Mouse (Mus musculus) liver, postnatal 0 days (tissue): ENCODE measurements around the gene Pin1. TPM values are rescaled to one million over a fixed set of nuclear protein-coding genes. Genes with fewer than 3 reads are reported as not detected.

Source experiments
- ATAC-seq: fragments of 200-750 bp; cut with Nextera tagmentation; 2 replicates; pipeline ENCODE4 v1.8.0; 2017; ENCODE audit warnings: mild to moderate bottlenecking, moderate library complexity
- DNase-seq: peaks from one replicate; pipeline ENCODE4 v3.0.0-alpha.2; 2016
- H3K27ac ChIP-seq: fragments of 300-500 bp; sonication (generic); 2 replicates; pipeline ENCODE4 v1.5.1; 2014; ENCODE audit warnings: antibody characterized with exemption, moderate library complexity, mild to moderate bottlenecking, low read depth
- H3K27me3 ChIP-seq: fragments of 300-500 bp; sonication (generic); 2 replicates; pipeline ENCODE4 v1.6.1; 2014; ENCODE audit warnings: low read length, control low read depth, mixed read lengths; ENCODE audit not compliant: insufficient read depth
- H3K36me3 ChIP-seq: fragments of 300-500 bp; sonication (generic); replicated peaks from 2 replicates; pipeline ENCODE4 v1.6.1; 2014; ENCODE audit warnings: mild to moderate bottlenecking, control low read depth, low read length, moderate library complexity, mixed read lengths; ENCODE audit not compliant: insufficient read depth
- H3K4me1 ChIP-seq: fragments of 300-500 bp; sonication (generic); 2 replicates; pipeline ENCODE4 v1.6.1; 2014; ENCODE audit warnings: antibody characterized with exemption, mild to moderate bottlenecking, control low read depth; ENCODE audit not compliant: insufficient read depth
- H3K4me2 ChIP-seq: fragments of 300-500 bp; sonication (generic); 2 replicates; pipeline ENCODE4 v1.6.1; 2014; ENCODE audit warnings: low read depth, mild to moderate bottlenecking, low read length, moderate library complexity, mixed read lengths
- H3K4me3 ChIP-seq: fragments of 300-500 bp; sonication (generic); 2 replicates; pipeline ENCODE4 v1.5.1; 2014; ENCODE audit warnings: low read depth, low read length
- H3K9ac ChIP-seq: fragments of 300-500 bp; sonication (generic); replicated peaks from 2 replicates; pipeline ENCODE4 v1.6.1; 2014; ENCODE audit warnings: mild to moderate bottlenecking, moderate library complexity
- H3K9me3 ChIP-seq: fragments of 300-500 bp; sonication (generic); 2 replicates; pipeline ENCODE4 v1.6.1; 2016; ENCODE audit warnings: mild to moderate bottlenecking, control low read depth, low read length, mixed read lengths
- CTCF ChIP-seq: sonication (generic); IDR thresholded peaks from 2 replicates; pipeline ENCODE4 v1.5.1; 2016; ENCODE audit warnings: antibody characterized with exemption, low read depth
- EP300 ChIP-seq: IDR thresholded peaks from 2 replicates; pipeline ENCODE4 v1.6.1; 2016; ENCODE audit warnings: antibody characterized with exemption, low read depth, mild to moderate bottlenecking
- WGBS: fragments of 180-500 bp; shearing (Covaris S2); extraction: QIAGEN DNeasy Blood & Tissue Kit; methylation state at CpG from one replicate; pipeline ENCODE4 v1.1.7; 2014; ENCODE audit not compliant: insufficient replicate concordance; 5-methylcytosine and 5-hydroxymethylcytosine counted together
- polyA plus RNA-seq: library from polyadenylated mRNA; unstranded; fragments of >200 nt; fragmentation: Nextera tagmentation; extraction: Ambion mirVana; gene quantifications from 2 replicates; pipeline ENCODE4 v1.2.1, GENCODE M21; 2015

Pin1 gene
- polyA plus RNA-seq, 1 experiment from 2014 or later = 15.5 TPM

DNA sequence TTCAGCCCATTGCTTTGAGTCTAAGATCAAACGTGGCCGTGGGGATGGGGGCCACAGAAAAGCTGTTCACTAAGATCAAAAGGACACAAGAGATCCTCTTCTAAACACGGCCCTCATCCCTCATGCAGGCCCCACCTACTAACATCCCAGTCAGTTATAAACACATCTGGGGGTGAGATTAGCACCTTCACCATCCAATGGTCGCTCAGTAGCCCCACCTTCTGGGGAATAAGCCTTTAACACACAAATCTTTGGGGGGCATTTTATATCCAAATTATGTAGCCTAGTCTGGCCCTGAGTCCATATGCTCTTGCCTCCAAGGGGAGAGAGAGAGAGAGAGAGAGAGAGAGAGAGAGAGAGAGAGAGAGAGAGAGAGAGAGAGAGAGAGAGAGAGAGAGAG, 54.1 kb downstream of the Pin1 start:
- no peak for DNase-seq
- no peak overlapping the region for H3K9ac ChIP-seq
- H3K4me2 ChIP-seq = no peak overlapping the region
- H3K27ac ChIP-seq = no peak overlapping the region
- no peaks in the 10 kb centered on the region for H3K27me3 ChIP-seq
- no peak for ATAC-seq
- TF ChIP-seq CTCF (no peak), EP300 (no peak)
- WGBS = 28% methylated on average over 4 of the region's 4 CpGs
- no peaks in the 10 kb centered on the region for H3K9me3 ChIP-seq
- H3K36me3 ChIP-seq = no peaks in the 10 kb centered on the region
- H3K4me3 ChIP-seq = no peak overlapping the region
- H3K4me1 ChIP-seq = no peaks in the 10 kb centered on the region

DNA sequence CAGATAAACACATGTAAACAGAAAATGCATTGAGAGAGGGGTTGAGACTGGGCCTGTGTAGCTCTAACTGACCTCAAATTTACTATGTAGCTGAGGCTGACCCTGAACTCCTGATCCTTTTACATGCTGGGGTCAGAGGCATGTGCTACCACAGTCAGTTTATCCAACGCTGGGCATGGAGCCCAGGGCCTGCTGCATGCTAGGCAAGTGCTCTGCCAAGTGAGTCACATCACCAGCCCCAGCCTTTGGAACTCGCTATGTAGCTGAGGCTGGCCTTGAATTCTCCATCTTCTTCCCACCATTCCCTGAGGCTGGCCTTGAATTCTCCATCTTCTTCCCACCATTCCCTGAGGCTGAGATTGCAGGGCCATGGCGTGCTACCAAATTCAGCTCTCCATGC, 58.6 kb downstream of the Pin1 start:
- H3K27ac ChIP-seq = no peak overlapping the region
- no peak overlapping the region for H3K4me3 ChIP-seq
- no peak overlapping the region for H3K4me2 ChIP-seq
- 75% methylated on average over 3 of the region's 3 CpGs for WGBS
- H3K9me3 ChIP-seq = no peaks in the 10 kb centered on the region
- H3K4me1 ChIP-seq = no peaks in the 10 kb centered on the region
- no peak overlapping the region for H3K9ac ChIP-seq
- no peaks in the 10 kb centered on the region for H3K27me3 ChIP-seq
- no peak for DNase-seq
- no peaks in the 10 kb centered on the region for H3K36me3 ChIP-seq
- no peak for ATAC-seq
- no peak for TF ChIP-seq EP300

DNA sequence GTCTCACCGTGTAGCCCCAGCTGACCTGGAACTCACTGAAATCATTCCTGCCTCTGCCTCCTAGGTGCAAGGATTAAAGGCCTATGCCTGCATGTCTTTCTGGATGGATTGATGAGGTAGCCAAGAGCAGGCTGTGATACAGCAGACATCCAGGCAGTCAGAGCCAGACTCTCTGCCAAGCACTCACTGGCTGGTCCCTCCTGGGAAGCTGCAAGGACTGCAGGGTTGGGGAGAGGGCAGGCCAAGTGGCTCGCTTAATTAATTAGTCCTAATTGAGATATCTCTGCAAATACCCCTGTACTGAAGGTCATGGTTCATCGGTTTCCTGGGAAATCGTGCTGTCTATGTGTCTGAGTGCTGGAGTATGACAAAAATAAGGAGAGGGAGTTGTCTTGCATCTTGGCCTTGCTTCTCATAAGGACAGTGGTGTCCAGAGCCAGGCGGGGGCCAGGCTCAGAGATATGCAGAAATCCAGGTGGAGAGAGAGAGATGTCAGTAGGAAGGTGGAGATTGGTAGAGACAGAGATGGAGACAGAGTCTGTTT, 61.1 kb downstream of the Pin1 start:
- no peaks in the 10 kb centered on the region for H3K36me3 ChIP-seq
- H3K4me1 ChIP-seq = no peaks in the 10 kb centered on the region
- H3K4me2 ChIP-seq = no peak overlapping the region
- no peak overlapping the region for H3K9ac ChIP-seq
- H3K9me3 ChIP-seq = no peaks in the 10 kb centered on the region
- no peak overlapping the region for H3K4me3 ChIP-seq
- no peak for ATAC-seq
- 61% methylated on average over 5 of the region's 5 CpGs for WGBS
- H3K27ac ChIP-seq = no peak overlapping the region
- no peak for DNase-seq
- H3K27me3 ChIP-seq = no peaks in the 10 kb centered on the region
- TF ChIP-seq EP300 (no peak), CTCF (no peak)

DNA sequence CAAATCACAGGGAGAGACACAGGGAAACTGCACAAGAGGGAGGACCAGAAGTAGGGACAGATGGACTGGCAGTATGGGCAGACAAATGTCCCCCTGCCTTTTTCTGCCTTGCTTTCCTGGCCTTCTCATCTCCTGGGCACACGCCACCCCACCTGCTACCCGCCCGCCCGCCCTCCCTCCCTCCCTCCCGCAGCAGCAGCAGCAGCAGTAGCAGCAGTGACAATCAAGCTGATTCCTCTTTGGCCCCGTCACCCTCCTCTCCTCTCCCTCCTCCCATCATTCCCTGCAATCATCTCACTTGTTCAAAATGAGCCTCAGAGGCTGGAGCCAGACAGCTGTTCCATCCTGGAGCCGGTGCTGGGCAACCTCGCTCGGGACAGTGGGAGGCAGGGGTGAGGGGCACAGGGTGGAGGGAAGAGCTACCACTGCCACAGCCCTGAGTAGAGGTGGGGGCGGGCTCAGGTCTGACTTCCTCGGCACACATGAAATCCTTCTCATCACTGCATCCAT, 61.6 kb downstream of the Pin1 start:
- DNase-seq = no peak

DNA sequence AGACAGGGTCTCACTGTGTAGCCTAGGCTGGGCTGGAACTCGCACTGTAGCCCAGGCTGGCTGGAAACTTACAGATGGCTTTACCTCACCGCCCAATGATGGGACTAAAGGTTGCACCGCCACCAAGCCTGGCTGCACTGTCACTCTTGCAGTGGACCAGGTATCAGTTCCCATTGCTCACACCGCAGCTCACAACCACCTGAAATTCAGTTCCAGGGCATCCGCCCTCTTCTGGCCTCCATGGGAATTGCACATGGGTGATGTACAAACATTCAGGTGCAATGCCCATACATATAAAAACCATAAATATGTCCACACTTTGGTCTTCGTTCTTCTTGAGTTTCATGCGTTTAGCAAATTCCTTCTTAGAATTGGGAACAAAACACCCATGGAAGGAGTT, 63.4 kb downstream of the Pin1 start:
- DNase-seq (no peak), ATAC-seq (no peak)
- whole genome bisulfite sequencing = 66% methylated on average over 7 of the region's 7 CpGs
- Histone ChIP-seq H3K27ac (no peak overlapping the region), H3K4me2 (no peak overlapping the region), H3K4me3 (no peak overlapping the region), H3K9ac (no peak overlapping the region), H3K4me1 (no peaks in the 10 kb centered on the region), H3K9me3 (no peaks in the 10 kb centered on the region), H3K27me3 (no peaks in the 10 kb centered on the region), H3K36me3 (no peaks in the 10 kb centered on the region)
- TF ChIP-seq EP300 (no peak), CTCF (peak; percentile 56)

More for the DNA sequence above, 61.6 kb downstream of the Pin1 start:
- Histone ChIP-seq H3K27ac (no peak overlapping the region), H3K4me2 (no peak overlapping the region), H3K36me3 (no peaks in the 10 kb centered on the region), H3K9me3 (no peaks in the 10 kb centered on the region), H3K4me3 (no peak overlapping the region), H3K4me1 (no peaks in the 10 kb centered on the region), H3K27me3 (no peaks in the 10 kb centered on the region), H3K9ac (no peak overlapping the region)
- 55% methylated on average over 7 of the region's 11 CpGs for WGBS
- TF ChIP-seq CTCF (no peak), EP300 (no peak)
- ATAC-seq = no peak

Other genes starting within 250 kb of the Pin1 start
- 2.8 and 3.3 TPM in 2 replicates for gene Zfp26, start 191.9 kb upstream of the Pin1 start, polyA plus RNA-seq
- 4.5 and 4.8 TPM in 2 replicates for gene Zfp426, start 159.3 kb upstream of the Pin1 start, polyA plus RNA-seq
- gene Zfp266, start 130.7 kb upstream of the Pin1 start, polyA plus RNA-seq = 9.2 and 9.7 TPM in 2 replicates
- gene Zfp846, start 70.8 kb upstream of the Pin1 start, polyA plus RNA-seq = 2.1 and 2.4 TPM in 2 replicates
- gene Ubl5, start 9.2 kb upstream of the Pin1 start, polyA plus RNA-seq = 245 and 257 TPM in 2 replicates
- gene Fbxl12, start 7.3 kb upstream of the Pin1 start, polyA plus RNA-seq = 7.1 and 7.3 TPM in 2 replicates
- 0.20 and 0.34 TPM in 2 replicates for gene Olfm2, start 94.3 kb downstream of the Pin1 start, polyA plus RNA-seq
- 0.83 and 1.0 TPM in 2 replicates for gene Col5a3, start 163.0 kb downstream of the Pin1 start, polyA plus RNA-seq
- not detected in 2 replicates for gene Rdh8, start 166.4 kb downstream of the Pin1 start, polyA plus RNA-seq
- 3.5 and 5.4 TPM in 2 replicates for gene A230050P20Rik, start 216.5 kb downstream of the Pin1 start, polyA plus RNA-seq
- gene Angptl6, start 227.6 kb downstream of the Pin1 start, polyA plus RNA-seq = 16.6 TPM in 2 replicates
- gene Ppan, start 236.1 kb downstream of the Pin1 start, polyA plus RNA-seq = 32.4 and 32.5 TPM in 2 replicates
- 128 and 129 TPM in 2 replicates for gene Eif3g, start 246.5 kb downstream of the Pin1 start, polyA plus RNA-seq